Mouse (Mus musculus) ES-E14 (cell line): ENCODE measurements around the gene Setd1a. TPM values are rescaled to one million over a fixed set of nuclear protein-coding genes. Genes with fewer than 3 reads are reported as not detected.
"Not testable (repeated sequence)": the region's sequence is repeated elsewhere in the genome, so short reads cannot be mapped to it uniquely, and the experiment has no call there.

ENCODE experiments used
- DNase-seq: peaks from one replicate; pipeline ENCODE4 v3.0.0-alpha.2; 2013; ENCODE audit warnings: low read depth, low spot score
- H3K27ac ChIP-seq: 2 replicates; pipeline ENCODE4 v1.5.1; 2012; ENCODE audit warnings: low read depth, mild to moderate bottlenecking, low read length, moderate library complexity, mixed read lengths; ENCODE audit not compliant: poor library complexity, insufficient read depth, severe bottlenecking
- H3K36me3 ChIP-seq: 2 replicates; pipeline ENCODE4 v1.6.1; 2012; ENCODE audit warnings: mild to moderate bottlenecking, low read length, moderate library complexity, mixed read lengths; ENCODE audit not compliant: control insufficient read depth, poor library complexity, insufficient read depth, severe bottlenecking
- H3K4me1 ChIP-seq, 2 experiments: fragments of 150-350 bp in 1 of 2; sonication (generic) in 1 of 2; 2 replicates each; pipeline ENCODE4 v1.6.1; 2012; ENCODE audit warnings: low read length in 2 of 2, mild to moderate bottlenecking in 1 of 2, mixed read lengths in 1 of 2; ENCODE audit not compliant: control insufficient read depth in 2 of 2, insufficient read depth in 2 of 2, poor library complexity in 1 of 2
- H3K4me3 ChIP-seq, 2 experiments: fragments of 150-350 bp in 1 of 2; sonication (generic) in 1 of 2; 2 replicates each; pipeline ENCODE4 v1.5.1; 2012; ENCODE audit warnings: low read length in 2 of 2, low read depth in 1 of 2, mild to moderate bottlenecking in 1 of 2, mixed read lengths in 1 of 2; ENCODE audit not compliant: insufficient read depth in 1 of 2, poor library complexity in 1 of 2, severe bottlenecking in 1 of 2
- H3K9ac ChIP-seq: 2 replicates; pipeline ENCODE4 v1.6.1; 2012; ENCODE audit warnings: low read depth, mild to moderate bottlenecking, low read length, mixed read lengths; ENCODE audit not compliant: poor library complexity, insufficient read depth, severe bottlenecking
- H3K9me3 ChIP-seq: fragments of 150-350 bp; sonication (generic); 2 replicates; pipeline ENCODE4 v1.6.1; 2012; ENCODE audit warnings: low read depth, mild to moderate bottlenecking, low read length; ENCODE audit not compliant: control insufficient read depth, insufficient read depth
- CHD2 ChIP-seq: IDR thresholded peaks from 2 replicates; pipeline ENCODE4 v1.6.1; 2014; ENCODE audit warnings: mild to moderate bottlenecking, low read depth, low read length, inconsistent platforms
- HCFC1 ChIP-seq: IDR thresholded peaks from 2 replicates; pipeline ENCODE4 v1.6.1; 2012; ENCODE audit warnings: low read length, inconsistent platforms, borderline replicate concordance; ENCODE audit not compliant: insufficient read depth
- MAFK ChIP-seq: IDR thresholded peaks from 2 replicates; pipeline ENCODE4 v1.6.1; 2014; ENCODE audit warnings: mild to moderate bottlenecking, low read depth, low read length, inconsistent platforms; ENCODE audit not compliant: insufficient read depth
- ZC3H11A ChIP-seq: IDR thresholded peaks from 2 replicates; pipeline ENCODE4 v1.6.1; 2012; ENCODE audit warnings: low read depth, mild to moderate bottlenecking, inconsistent platforms, low read length, borderline replicate concordance
- ZNF384 ChIP-seq: IDR thresholded peaks from 2 replicates; pipeline ENCODE4 v1.6.1; 2012; ENCODE audit warnings: low read depth, low read length, inconsistent platforms
- in situ Hi-C, 2 experiments: fragments of 600-800 bp; cut with MboI; formaldehyde crosslinking; loops; one replicate each; pipeline ENCODE4 v1.15.1; 2025; ENCODE audit warnings: low sequenced_read_pairs in 2 of 2, inconsistent platforms in 1 of 2; ENCODE audit not compliant: unreplicated experiment in 2 of 2
- total RNA-seq: library from RNA; depleted of rRNA; stranded (reverse); fragments of 300-350 nt; gene quantifications from 2 replicates; pipeline ENCODE4 v1.2.3, GENCODE M21; 2012; rRNA removed

Setd1a gene
- 22.6 and 24.4 TPM in 2 replicates for total RNA-seq

DNA sequence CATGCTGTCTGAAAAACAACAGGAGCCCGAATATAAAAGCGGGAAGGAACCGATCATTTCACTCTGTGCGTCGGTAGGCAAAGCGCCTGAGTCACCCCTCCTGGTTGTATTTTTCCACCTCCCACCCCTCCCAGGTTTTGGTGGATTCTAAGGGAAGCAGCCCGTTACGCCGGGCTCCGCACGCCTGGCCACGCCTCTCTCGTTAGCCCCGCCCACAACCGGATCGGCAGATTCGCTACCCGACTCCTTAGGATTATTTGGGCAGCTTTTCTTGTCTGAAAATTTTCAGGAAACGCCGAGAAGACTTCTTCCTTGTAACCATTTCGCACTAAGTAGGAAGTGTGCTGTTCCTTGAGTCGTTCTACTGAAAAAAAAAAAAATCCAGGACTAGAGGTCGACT is at the start of gene Setd1a:
TSS of gene Setd1a (plus strand) at position 245 of the 400 bp plus-strand sequence.
- peak within 1 kb of the TSS; percentile 97 for H3K9ac ChIP-seq

DNA sequence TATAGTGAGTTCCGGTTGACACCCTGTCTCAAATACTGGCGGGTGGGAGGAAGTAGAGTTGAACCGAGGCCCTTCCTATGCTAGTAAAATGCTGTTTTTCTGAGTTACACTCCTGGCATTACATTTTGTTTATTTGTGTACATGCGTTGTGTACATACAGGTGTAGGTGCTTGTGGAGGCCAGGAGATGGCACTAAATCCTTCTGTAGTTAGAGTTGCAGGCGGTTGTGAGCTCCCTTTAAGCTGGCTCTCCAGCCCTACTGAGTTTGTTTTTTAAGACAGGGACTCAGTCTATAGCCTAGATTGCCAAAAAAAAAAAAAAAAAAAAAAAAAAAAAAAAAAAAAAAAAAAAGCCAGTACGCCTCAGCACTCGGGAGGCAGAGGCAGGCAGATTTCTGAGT is 48.6 kb upstream of the Setd1a start:
- no peak for TF ChIP-seq MAFK
- TF ChIP-seq ZNF384: no peak
- 0 out of 2 replicates have a peak, but pooled peaks have one; percentile 40 for TF ChIP-seq ZC3H11A
- TF ChIP-seq CHD2: no peak
- Histone ChIP-seq H3K9me3 (no peaks in the 10 kb centered on the region), H3K4me3 (no peak overlapping the region), H3K36me3 (no peaks in the 10 kb centered on the region), H3K9ac (no peak overlapping the region), H3K4me1 (peaks cover 3 to 9% of the 10 kb centered on the region in 2 experiments; a peak in 1 of 4 replicates), H3K27ac (no peak overlapping the region)
- DNase-seq: peak; percentile 40
- in situ Hi-C loops: no loop called here

More for the DNA sequence above, at the start of gene Setd1a:
- TF ChIP-seq ZNF384 (peak; percentile 56; the same call in 1 of the 2 replicates), HCFC1 (no peak), ZC3H11A (peak; percentile 96), MAFK (0 out of 2 replicates have a peak, but pooled peaks have one; percentile 18), CHD2 (no peak)
- DNase-seq: peak; percentile 79
- Histone ChIP-seq H3K36me3 (peaks cover 19% of the 10 kb centered on the region), H3K9me3 (no peaks in the 10 kb centered on the region), H3K4me1 (peaks cover 0 to 3% of the 10 kb centered on the region in 2 experiments; a peak in 2 of 4 replicates), H3K4me3 (peak within 1 kb of the TSS; percentile 84 to 98), H3K27ac (peak within 1 kb of the TSS; percentile 94)
- in situ Hi-C loops: no loop called here

DNA sequence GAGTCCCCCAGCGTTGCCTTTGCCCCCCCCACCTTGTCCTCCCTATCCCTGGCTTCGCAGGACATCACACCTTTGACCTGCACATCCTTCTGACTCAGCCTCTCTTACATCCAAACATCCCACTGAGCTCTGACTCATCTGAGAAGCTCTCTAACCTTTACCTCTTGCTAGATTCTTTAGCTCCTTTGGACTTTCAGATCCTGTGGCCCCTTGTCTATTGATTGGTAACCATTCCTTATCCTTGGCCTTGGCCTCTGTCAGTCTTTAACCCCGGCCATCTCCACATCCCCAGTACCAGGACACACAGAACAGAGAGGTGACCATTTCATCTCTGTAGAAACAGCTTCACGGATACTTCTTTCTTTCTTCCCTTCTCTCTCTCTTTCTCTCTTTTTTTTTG is 46.3 kb upstream of the Setd1a start:
- no peaks in the 10 kb centered on the region for H3K9me3 ChIP-seq
- no peak overlapping the region for H3K4me3 ChIP-seq
- DNase-seq: no peak
- no peaks in the 10 kb centered on the region for H3K36me3 ChIP-seq
- H3K4me1 ChIP-seq: peaks cover 3 to 4% of the 10 kb centered on the region in 2 experiments; a peak in 1 of 4 replicates
- TF ChIP-seq MAFK: no peak
- TF ChIP-seq HCFC1: no peak
- no peak for TF ChIP-seq CHD2
- no peak for TF ChIP-seq ZC3H11A
- no peak for TF ChIP-seq ZNF384
- in situ Hi-C loops: no loop called here
- H3K9ac ChIP-seq: no peak overlapping the region
- no peak overlapping the region for H3K27ac ChIP-seq

DNA sequence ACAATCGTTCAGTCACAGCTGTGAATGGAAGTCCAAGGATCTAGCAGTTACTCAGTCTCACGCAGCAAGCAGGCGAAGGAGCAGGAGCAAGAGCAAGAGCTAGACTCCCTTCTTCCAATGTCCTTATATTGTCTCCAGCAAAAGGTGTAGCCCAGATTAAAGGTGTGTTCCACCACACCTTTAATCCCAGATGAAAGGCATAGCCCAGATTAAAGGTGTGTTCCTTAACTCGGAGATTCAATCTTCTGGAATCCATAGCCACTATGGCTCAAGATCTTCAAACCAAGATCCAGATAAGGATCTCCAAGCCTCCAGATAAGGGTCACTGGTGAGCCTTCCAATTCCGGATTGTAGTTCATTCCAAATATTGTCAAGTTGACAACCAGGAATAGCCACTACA is 44.4 kb upstream of the Setd1a start, which contains the start of gene Ctf2:
TSS of gene Ctf2 (minus strand) at position 101 of the 400 bp plus-strand sequence.
- H3K4me1 ChIP-seq, H3K9me3 ChIP-seq, in situ Hi-C loops, H3K9ac ChIP-seq, H3K4me3 ChIP-seq, DNase-seq, H3K27ac ChIP-seq, H3K36me3 ChIP-seq: not testable (repeated sequence)
